Mouse (Mus musculus) bone marrow, adult 2 months (tissue): Measurements from ENCODE around the gene Rnf43.

Experiments
- CTCF ChIP-seq: fragments of 200-500 bp; IDR thresholded peaks from 2 replicates; pipeline ENCODE4 v1.5.1; 2011; ENCODE audit warnings: low read length, control low read depth; ENCODE audit not compliant: control insufficient read depth, insufficient read depth
- POLR2A ChIP-seq: fragments of 200-500 bp; IDR thresholded peaks from 2 replicates; pipeline ENCODE4 v1.6.1; 2011; ENCODE audit warnings: low read depth, mild to moderate bottlenecking, control low read depth, low read length, borderline replicate concordance; ENCODE audit not compliant: control insufficient read depth

DNA sequence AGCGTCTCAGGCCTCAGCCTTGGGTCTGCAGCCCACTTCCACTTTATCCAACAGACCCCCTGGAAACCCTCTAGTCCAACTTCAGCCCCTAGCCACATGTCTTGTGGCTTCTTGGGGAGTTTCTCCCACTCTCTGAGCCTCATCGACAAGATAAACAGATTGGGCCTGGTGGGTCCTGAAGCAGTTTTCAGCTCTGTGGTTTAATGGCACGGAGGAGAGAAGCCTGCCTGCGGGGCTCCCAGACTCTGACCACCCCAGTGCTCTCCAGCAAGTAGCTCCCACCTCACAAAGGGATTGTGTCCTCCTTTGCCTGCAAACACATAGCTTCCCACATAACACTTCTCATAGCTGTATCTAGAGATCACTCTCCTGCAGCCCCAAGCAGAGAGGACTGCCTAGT lies 64.9 kb downstream of the Rnf43 start:
- no peak for TF ChIP-seq POLR2A
- no peak for TF ChIP-seq CTCF
